Comparison of ENCODE assay signal across 27 mouse cellular contexts in genomic region chr9:83536959-83537358, GRCm38 (mm10). TPM values are rescaled to one million over a fixed set of nuclear protein-coding genes. Genes with fewer than 3 reads are reported as not detected.
"Had no signal": no experiment of that assay in that cellular context is flagged by ENCODE, and none has a peak within 500 bp of the region (broad histone marks: within the 10 kb centered on the region; RNA-seq: fewer than 3 reads in every experiment).

No protein-coding gene starts in this region.

- H3K9ac ChIP-seq: heart, embryonic 15.5 days; hindbrain, embryonic 12.5 days; hindbrain, embryonic 15.5 days; intestine, embryonic 15.5 days; limb, embryonic 12.5 days; liver, embryonic 13.5 days; liver, embryonic 15.5 days; liver, postnatal 0 days had no signal

- H3K4me3 ChIP-seq: gastrocnemius, adult 2 months; heart, embryonic 10.5 days; heart, embryonic 15.5 days; hindbrain, embryonic 10.5 days; hindbrain, embryonic 12.5 days; hindbrain, embryonic 15.5 days; intestine, embryonic 15.5 days; layer of hippocampus, adult 2 months; left cerebral cortex, adult 2 months; limb, embryonic 10.5 days; limb, embryonic 12.5 days; liver, embryonic 13.5 days; liver, embryonic 15.5 days had no signal

- H3K9me3 ChIP-seq: heart, embryonic 10.5 days; heart, embryonic 15.5 days; hindbrain, embryonic 10.5 days; hindbrain, embryonic 12.5 days; hindbrain, embryonic 15.5 days; intestine, embryonic 15.5 days; limb, embryonic 10.5 days; limb, embryonic 12.5 days; liver, embryonic 13.5 days; liver, embryonic 15.5 days had no signal

- ATAC-seq: inflammation-experienced regulatory T-cells, adult 6 months; intestine, embryonic 15.5 days; intestine, postnatal 0 days; liver, postnatal 0 days had no signal

- H3K27me3 ChIP-seq: heart, embryonic 15.5 days; hindbrain, embryonic 12.5 days; hindbrain, embryonic 15.5 days; intestine, embryonic 15.5 days; limb, embryonic 12.5 days; liver, embryonic 13.5 days; liver, embryonic 15.5 days had no signal

- H3K4me2 ChIP-seq: hindbrain, embryonic 12.5 days; hindbrain, embryonic 15.5 days; intestine, embryonic 15.5 days; limb, embryonic 12.5 days; liver, embryonic 11.5 days; liver, embryonic 13.5 days; liver, embryonic 15.5 days had no signal

- DNase-seq: gastrocnemius, adult 2 months; gastrocnemius, postnatal 10 days; gastrocnemius, postnatal 25 days; heart, postnatal 14 days; heart, postnatal 36 days; kidney, adult 18-20 months; kidney, adult 8-10 months; kidney, postnatal 10 days; kidney, postnatal 25 days; kidney, postnatal 4 days; liver, embryonic 13.5 days; liver, postnatal 0 days had no signal

- H3K27ac ChIP-seq: gastrocnemius, adult 2 months; hindbrain, embryonic 10.5 days; intestine, embryonic 15.5 days; left cerebral cortex, adult 2 months; limb, embryonic 10.5 days; limb, embryonic 12.5 days; liver, embryonic 13.5 days; liver, embryonic 15.5 days had no signal

- H3K36me3 ChIP-seq: heart, embryonic 10.5 days; heart, embryonic 15.5 days; hindbrain, embryonic 10.5 days; hindbrain, embryonic 12.5 days; hindbrain, embryonic 15.5 days; intestine, embryonic 15.5 days; limb, embryonic 10.5 days; limb, embryonic 12.5 days; liver, embryonic 13.5 days; liver, embryonic 15.5 days had no signal

RNA-seq across cellular contexts. Expression of gene Sh3bgrl2, which starts 11.2 kb away (rescaled TPM):
- total RNA-seq: granulocyte monocyte progenitor cell, adult 5-6 weeks had no signal
